Comparison of ENCODE assay signal across 7 mouse cellular contexts in genomic region chr15:102105764-102106730, GRCm38 (mm10). TPM values are rescaled to one million over a fixed set of nuclear protein-coding genes. Genes with fewer than 3 reads are reported as not detected.
DNase-seq lines count a peak whose midpoint lies in the region; ATAC-seq and TF ChIP-seq lines count a peak whose summit lies in the region.

No protein-coding gene starts in this region.

- no peak for ATAC-seq in hindbrain, embryonic 14.5 days (ENCODE audit: low FRiP score)
- no peak for ATAC-seq in liver, embryonic 12.5 days

- TF ChIP-seq CTCF in thymus, adult 2 months (IDR thresholded peaks at IDR 0.05; ENCODE audit: borderline replicate concordance, control insufficient read depth, extremely low read depth, insufficient read depth, low read length, poor library complexity), result no peak

- H3K4me3 ChIP-seq in hindbrain, embryonic 14.5 days (replicated peaks; ENCODE audit: low read length), result no peak overlapping the region
- H3K4me3 ChIP-seq in liver, embryonic 12.5 days, result peak overlapping the region; percentile 43; the same call in 1 of the 2 replicates
- H3K4me3 ChIP-seq in thymus, adult 2 months (ENCODE audit: control insufficient read depth, insufficient read depth, low read length), result no peak overlapping the region

- WGBS in hindbrain, embryonic 14.5 days, result 29% methylated on average over 18 of the region's 18 CpGs
- WGBS in liver, embryonic 12.5 days (ENCODE audit: insufficient replicate concordance), result 21% methylated on average over 18 of the region's 18 CpGs
- 22% methylated on average over 18 of the region's 18 CpGs for WGBS in thymus, adult 2 months

- H3K27me3 ChIP-seq in hindbrain, embryonic 14.5 days (ENCODE audit: control insufficient read depth, insufficient read depth, low read length), result peaks cover 28% of the 10 kb centered on the region
- H3K27me3 ChIP-seq in liver, embryonic 12.5 days (replicated peaks), result peaks cover 76% of the 10 kb centered on the region
- H3K27me3 ChIP-seq in thymus, adult 2 months (ENCODE audit: control insufficient read depth, insufficient read depth, low read length), result no peaks in the 10 kb centered on the region

- no peak for TF ChIP-seq POLR2A in thymus, adult 2 months (IDR thresholded peaks at IDR 0.05; ENCODE audit: control insufficient read depth, extremely low read depth, insufficient read depth, low read length, poor library complexity)

- peak overlapping the region; percentile 50 for H3K4me2 ChIP-seq in hindbrain, embryonic 14.5 days (replicated peaks)
- peak overlapping the region; percentile 71 for H3K4me2 ChIP-seq in liver, embryonic 12.5 days

- H3K9me3 ChIP-seq in hindbrain, embryonic 14.5 days (ENCODE audit: control insufficient read depth, low read length), result no peaks in the 10 kb centered on the region
- no peaks in the 10 kb centered on the region for H3K9me3 ChIP-seq in liver, embryonic 12.5 days (replicated peaks)

- no peak overlapping the region for H3K27ac ChIP-seq in hindbrain, embryonic 14.5 days
- H3K27ac ChIP-seq in liver, embryonic 12.5 days, result no peak overlapping the region
- no peak overlapping the region for H3K27ac ChIP-seq in thymus, adult 2 months (ENCODE audit: control insufficient read depth, insufficient read depth, low read length)

- no peak overlapping the region for H3K9ac ChIP-seq in hindbrain, embryonic 14.5 days
- H3K9ac ChIP-seq in liver, embryonic 12.5 days, result no peak overlapping the region

- H3K36me3 ChIP-seq in hindbrain, embryonic 14.5 days (replicated peaks; ENCODE audit: control insufficient read depth, insufficient read depth), result no peaks in the 10 kb centered on the region
- H3K36me3 ChIP-seq in liver, embryonic 12.5 days, result peaks cover 12% of the 10 kb centered on the region; the same call in 1 of the 2 replicates
- H3K36me3 ChIP-seq in thymus, adult 2 months (ENCODE audit: control insufficient read depth, insufficient read depth, low read length), result no peaks in the 10 kb centered on the region

- DNase-seq in testis, postnatal 10 days (ENCODE audit: low spot score), result peak; percentile 63
- no peak for DNase-seq in testis, postnatal 14 days (ENCODE audit: low spot score)
- DNase-seq in embryo, embryonic 9.5 days (ENCODE audit: extremely low spot score), result peak; percentile 47
- DNase-seq in hindbrain, embryonic 14.5 days (ENCODE audit: low spot score), result no peak
- DNase-seq in thymus, adult 2 months, result peak; percentile 55
- no peak for DNase-seq in adrenal gland, postnatal 36 days

- H3K4me1 ChIP-seq in hindbrain, embryonic 14.5 days (replicated peaks; ENCODE audit: control insufficient read depth, insufficient read depth, low read length), result peaks cover 42% of the 10 kb centered on the region; the same call in 1 of the 2 replicates
- H3K4me1 ChIP-seq in liver, embryonic 12.5 days, result peaks cover 64% of the 10 kb centered on the region
- H3K4me1 ChIP-seq in thymus, adult 2 months (replicated peaks; ENCODE audit: control insufficient read depth, insufficient read depth, low read length), result peaks cover 18% of the 10 kb centered on the region

RNA-seq across cellular contexts. Expression of gene Tns2, which starts 5.8 kb away (rescaled TPM):
- polyA plus RNA-seq in hindbrain, embryonic 14.5 days (2014; fragmentation: Nextera tagmentation; extraction: Ambion mirVana), result 9.9 and 10.4 TPM in 2 replicates
- 6.4 and 9.2 TPM in 2 replicates for polyA plus RNA-seq in liver, embryonic 12.5 days (2016; fragmentation: Nextera tagmentation; extraction: Ambion mirVana)
- polyA plus RNA-seq in thymus, adult 2 months (2012; rRNA removed), result 15.9 and 26.4 TPM in 2 replicates
- total RNA-seq in adrenal gland, postnatal 36 days (2021), result 10 to 100 TPM; 68.4 to 87.6 TPM

RNA-seq across cellular contexts. Expression of gene Spryd3, which starts 30.0 kb away (rescaled TPM):
- polyA plus RNA-seq in hindbrain, embryonic 14.5 days (2014; fragmentation: Nextera tagmentation; extraction: Ambion mirVana), result 54.8 and 62.4 TPM in 2 replicates
- 14.9 and 15.0 TPM in 2 replicates for polyA plus RNA-seq in liver, embryonic 12.5 days (2016; fragmentation: Nextera tagmentation; extraction: Ambion mirVana)
- polyA plus RNA-seq in thymus, adult 2 months (2012; rRNA removed), result 40.8 and 43.1 TPM in 2 replicates
- total RNA-seq in adrenal gland, postnatal 36 days (2021), result 10 to 100 TPM; 34.4 to 42.4 TPM

RNA-seq across cellular contexts. Expression of gene Eif4b, which starts 32.5 kb away (rescaled TPM):
- polyA plus RNA-seq in hindbrain, embryonic 14.5 days (2014; fragmentation: Nextera tagmentation; extraction: Ambion mirVana), result 83.6 and 93.2 TPM in 2 replicates
- 91.7 and 91.8 TPM in 2 replicates for polyA plus RNA-seq in liver, embryonic 12.5 days (2016; fragmentation: Nextera tagmentation; extraction: Ambion mirVana)
- 99.3 and 108 TPM in 2 replicates for polyA plus RNA-seq in thymus, adult 2 months (2012; rRNA removed)
- 100 to 1,000 TPM; 225 to 261 TPM for total RNA-seq in adrenal gland, postnatal 36 days (2021)

RNA-seq across cellular contexts. Expression of gene Igfbp6, which starts 38.1 kb away (rescaled TPM):
- 1.8 and 1.9 TPM in 2 replicates for polyA plus RNA-seq in hindbrain, embryonic 14.5 days (2014; fragmentation: Nextera tagmentation; extraction: Ambion mirVana)
- 0.72 and 1.1 TPM in 2 replicates for polyA plus RNA-seq in liver, embryonic 12.5 days (2016; fragmentation: Nextera tagmentation; extraction: Ambion mirVana)
- 17.8 and 30.2 TPM in 2 replicates for polyA plus RNA-seq in thymus, adult 2 months (2012; rRNA removed)
- total RNA-seq in adrenal gland, postnatal 36 days (2021), result 10 to 100 TPM; 43.4 to 51.3 TPM

RNA-seq across cellular contexts. Expression of gene Soat2, which starts 44.3 kb away (rescaled TPM):
- 0.13 TPM in 1 of 2 replicates, not detected in the other for polyA plus RNA-seq in hindbrain, embryonic 14.5 days (2014; fragmentation: Nextera tagmentation; extraction: Ambion mirVana)
- 28.3 and 29.8 TPM in 2 replicates for polyA plus RNA-seq in liver, embryonic 12.5 days (2016; fragmentation: Nextera tagmentation; extraction: Ambion mirVana)
- 3.8 and 4.1 TPM in 2 replicates for polyA plus RNA-seq in thymus, adult 2 months (2012; rRNA removed)
- total RNA-seq in adrenal gland, postnatal 36 days (2021), result under 1 TPM; 0.40 to 0.49 TPM

Comparison
In these comparisons a context has a peak if more than half of its experiments do, and no peak if none do; other contexts are left out.
1. DNase-seq: peak in testis, postnatal 10 days (single experiment), embryo, embryonic 9.5 days (single experiment) and thymus, adult 2 months (single experiment); none in testis, postnatal 14 days (single experiment), hindbrain, embryonic 14.5 days (single experiment) and adrenal gland, postnatal 36 days (0 of 2).